Mouse (Mus musculus): Measurements from ENCODE around the gene Maml2. TPM values are rescaled to one million over a fixed set of nuclear protein-coding genes. Genes with fewer than 3 reads are reported as not detected.

Gene Maml2
- polyA plus RNA-seq, 1 experiment from 2014 or later, result 11.4 TPM

DNA sequence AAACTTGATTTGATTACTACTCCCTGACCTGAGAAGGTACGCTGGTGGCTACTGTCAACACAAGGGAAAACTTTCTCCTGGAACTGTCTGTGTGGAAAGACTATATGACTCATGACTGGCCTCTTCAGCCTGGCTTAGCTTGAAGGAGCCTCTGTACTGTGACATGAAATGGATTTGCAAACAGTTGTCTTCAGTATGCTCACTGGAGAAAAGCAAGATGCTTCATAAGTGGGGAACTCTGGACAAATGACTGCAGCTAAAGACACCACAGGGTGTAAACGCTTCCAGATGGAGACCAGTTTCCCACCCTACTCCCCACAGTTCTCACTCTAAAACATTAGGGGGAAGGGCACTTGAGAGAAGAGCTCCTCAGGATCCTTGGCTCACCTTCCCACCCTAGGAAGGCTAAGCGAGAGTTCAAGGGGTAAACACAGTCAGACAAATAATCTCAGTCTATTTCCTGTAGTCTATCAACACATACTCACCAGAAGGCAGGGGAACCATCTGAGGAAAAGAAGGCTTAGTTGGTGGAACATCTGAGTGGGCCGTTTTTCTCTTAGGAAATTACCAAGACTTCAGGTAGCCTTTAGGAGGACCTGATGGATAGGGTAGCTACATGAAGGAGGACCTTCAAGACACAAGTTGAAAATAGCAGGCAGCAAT lies 167.7 kb downstream of the Maml2 start:
- WGBS, result 75% methylated on average over 4 of the region's 4 CpGs
- DNase-seq (ENCODE audit: low spot score) (no peak), ATAC-seq (ENCODE audit: low FRiP score) (no peak)
- no peaks in the 10 kb centered on the region for H3K9me3 ChIP-seq (ENCODE audit: control insufficient read depth, low read length)
- peaks cover 2% of the 10 kb centered on the region; the same call in 1 of the 2 replicates for H3K4me1 ChIP-seq (replicated peaks; ENCODE audit: control insufficient read depth, insufficient read depth, low read length)
- no peak overlapping the region for H3K4me3 ChIP-seq (ENCODE audit: low read depth, low read length)
- H3K9ac ChIP-seq (ENCODE audit: low read depth, low read length), result no peak overlapping the region
- no peak overlapping the region for H3K27ac ChIP-seq (ENCODE audit: low read depth, low read length)
- H3K4me2 ChIP-seq (replicated peaks; ENCODE audit: low read depth, low read length), result no peak overlapping the region
- H3K36me3 ChIP-seq (ENCODE audit: control insufficient read depth, insufficient read depth, low read length), result no peaks in the 10 kb centered on the region
- no peaks in the 10 kb centered on the region for H3K27me3 ChIP-seq (ENCODE audit: control insufficient read depth, insufficient read depth, low read length)

DNA sequence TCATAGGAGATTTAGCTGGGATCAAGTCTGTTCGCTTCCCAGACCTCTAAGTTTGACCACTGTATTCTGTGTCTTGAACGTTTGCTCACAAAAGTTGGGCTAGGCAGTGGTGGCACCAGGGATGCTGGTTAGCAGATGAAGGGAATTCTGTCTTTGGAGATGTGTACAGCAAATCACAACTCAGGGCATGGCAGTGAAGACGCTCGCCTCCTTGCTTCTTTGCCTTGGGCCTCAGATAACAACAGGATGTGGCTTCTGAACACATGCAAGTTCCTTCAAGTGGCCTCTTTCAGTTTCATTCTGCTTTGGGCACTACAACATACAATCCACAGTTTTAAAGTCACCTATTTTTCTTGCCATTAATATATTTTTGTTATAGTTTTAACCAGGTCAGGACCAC lies 168.6 kb downstream of the Maml2 start:
- 83% methylated on average over 4 of the region's 4 CpGs for WGBS
- Histone ChIP-seq H3K4me1 (replicated peaks; ENCODE audit: control insufficient read depth, insufficient read depth, low read length) (peaks cover 2% of the 10 kb centered on the region; the same call in 1 of the 2 replicates), H3K4me3 (ENCODE audit: low read depth, low read length) (no peak overlapping the region), H3K9ac (ENCODE audit: low read depth, low read length) (no peak overlapping the region), H3K4me2 (replicated peaks; ENCODE audit: low read depth, low read length) (no peak overlapping the region), H3K27ac (ENCODE audit: low read depth, low read length) (no peak overlapping the region), H3K9me3 (ENCODE audit: control insufficient read depth, low read length) (no peaks in the 10 kb centered on the region), H3K36me3 (ENCODE audit: control insufficient read depth, insufficient read depth, low read length) (no peaks in the 10 kb centered on the region), H3K27me3 (ENCODE audit: control insufficient read depth, insufficient read depth, low read length) (no peaks in the 10 kb centered on the region)
- ATAC-seq (ENCODE audit: low FRiP score), result no peak
- DNase-seq (ENCODE audit: low spot score), result no peak

DNA sequence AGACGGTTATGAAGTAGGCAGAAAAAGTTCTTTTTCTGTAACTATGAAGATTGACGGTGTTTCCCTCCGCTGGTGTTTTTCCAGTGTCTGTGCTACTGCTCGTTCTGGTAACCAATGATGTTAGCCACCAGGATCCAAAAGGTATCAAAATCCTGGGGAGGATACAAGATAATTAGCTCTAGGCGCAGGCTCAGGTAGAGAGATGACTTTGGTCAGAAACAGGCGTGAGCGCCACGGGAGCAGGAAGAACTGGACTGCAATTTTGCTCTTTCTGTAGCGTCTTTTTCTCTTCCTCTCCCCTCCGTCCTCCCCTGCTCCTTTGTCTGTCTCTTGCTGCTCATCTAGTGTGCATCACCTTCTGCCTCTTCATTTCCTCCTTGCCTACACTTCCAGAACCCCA lies 169.1 kb downstream of the Maml2 start:
- H3K36me3 ChIP-seq (ENCODE audit: control insufficient read depth, insufficient read depth, low read length), result no peaks in the 10 kb centered on the region
- ATAC-seq (ENCODE audit: low FRiP score) (no peak), DNase-seq (ENCODE audit: low spot score) (no peak)
- H3K9me3 ChIP-seq (ENCODE audit: control insufficient read depth, low read length), result no peaks in the 10 kb centered on the region
- H3K27me3 ChIP-seq (ENCODE audit: control insufficient read depth, insufficient read depth, low read length), result no peaks in the 10 kb centered on the region
- no peak overlapping the region for H3K9ac ChIP-seq (ENCODE audit: low read depth, low read length)
- H3K27ac ChIP-seq (ENCODE audit: low read depth, low read length), result no peak overlapping the region
- no peak overlapping the region for H3K4me2 ChIP-seq (replicated peaks; ENCODE audit: low read depth, low read length)
- no peak overlapping the region for H3K4me3 ChIP-seq (ENCODE audit: low read depth, low read length)
- 90% methylated on average over 10 of the region's 10 CpGs for WGBS
- peaks cover 2% of the 10 kb centered on the region; the same call in 1 of the 2 replicates for H3K4me1 ChIP-seq (replicated peaks; ENCODE audit: control insufficient read depth, insufficient read depth, low read length)

DNA sequence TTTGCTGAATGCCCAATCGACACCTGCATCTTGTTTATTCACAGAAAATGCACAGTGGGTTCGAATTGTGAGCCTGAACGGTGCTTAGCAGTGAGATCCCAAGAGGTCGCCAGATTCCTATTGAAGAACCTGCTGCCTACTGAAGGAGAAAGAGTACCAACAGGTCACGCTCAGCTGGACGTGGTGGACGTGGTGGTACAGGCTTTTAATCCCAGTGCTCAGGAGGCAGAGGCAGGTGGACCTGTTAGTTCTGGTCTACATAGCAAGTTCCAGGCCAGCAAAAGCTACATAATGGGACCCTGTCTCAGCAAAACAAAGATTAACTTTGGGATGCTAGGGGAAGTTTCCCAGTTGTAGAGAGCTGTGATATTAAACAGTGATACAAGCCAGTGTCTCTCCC lies 170.0 kb downstream of the Maml2 start:
- WGBS, result 75% methylated on average over 7 of the region's 7 CpGs
- H3K27ac ChIP-seq (ENCODE audit: low read depth, low read length), result no peak overlapping the region
- peaks cover 2% of the 10 kb centered on the region; the same call in 1 of the 2 replicates for H3K4me1 ChIP-seq (replicated peaks; ENCODE audit: control insufficient read depth, insufficient read depth, low read length)
- ATAC-seq (ENCODE audit: low FRiP score) (no peak), DNase-seq (ENCODE audit: low spot score) (no peak)
- H3K9me3 ChIP-seq (ENCODE audit: control insufficient read depth, low read length), result no peaks in the 10 kb centered on the region
- H3K36me3 ChIP-seq (ENCODE audit: control insufficient read depth, insufficient read depth, low read length), result no peaks in the 10 kb centered on the region
- H3K4me2 ChIP-seq (replicated peaks; ENCODE audit: low read depth, low read length), result no peak overlapping the region
- no peak overlapping the region for H3K9ac ChIP-seq (ENCODE audit: low read depth, low read length)
- no peaks in the 10 kb centered on the region for H3K27me3 ChIP-seq (ENCODE audit: control insufficient read depth, insufficient read depth, low read length)
- no peak overlapping the region for H3K4me3 ChIP-seq (ENCODE audit: low read depth, low read length)

DNA sequence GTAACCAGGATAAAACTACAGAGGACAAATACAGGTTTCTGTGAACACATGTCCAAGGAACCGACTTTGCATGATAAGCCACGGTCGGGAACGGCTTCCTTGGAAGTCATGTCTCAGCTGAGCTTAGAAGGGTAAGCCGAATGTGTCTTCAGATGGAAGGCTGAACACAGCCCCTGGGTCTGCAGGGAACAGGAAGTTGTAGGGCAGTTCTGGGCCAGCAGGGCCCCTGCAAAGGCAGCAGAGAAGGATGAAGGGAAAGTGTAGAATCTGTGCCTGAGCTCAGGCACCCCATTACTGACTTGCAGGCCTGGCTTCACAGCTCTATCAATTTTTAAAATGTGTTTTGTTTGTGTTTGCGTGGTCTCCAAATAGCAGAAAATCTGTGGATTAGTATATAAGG lies 171.0 kb downstream of the Maml2 start:
- Histone ChIP-seq H3K4me2 (replicated peaks; ENCODE audit: low read depth, low read length) (no peak overlapping the region), H3K36me3 (ENCODE audit: control insufficient read depth, insufficient read depth, low read length) (no peaks in the 10 kb centered on the region), H3K4me1 (replicated peaks; ENCODE audit: control insufficient read depth, insufficient read depth, low read length) (peaks cover 2% of the 10 kb centered on the region; the same call in 1 of the 2 replicates), H3K9me3 (ENCODE audit: control insufficient read depth, low read length) (no peaks in the 10 kb centered on the region), H3K9ac (ENCODE audit: low read depth, low read length) (no peak overlapping the region), H3K27me3 (ENCODE audit: control insufficient read depth, insufficient read depth, low read length) (no peaks in the 10 kb centered on the region), H3K27ac (ENCODE audit: low read depth, low read length) (no peak overlapping the region), H3K4me3 (ENCODE audit: low read depth, low read length) (no peak overlapping the region)
- WGBS, result 84% methylated on average over 6 of the region's 6 CpGs
- DNase-seq (ENCODE audit: low spot score) (no peak), ATAC-seq (ENCODE audit: low FRiP score) (no peak)

DNA sequence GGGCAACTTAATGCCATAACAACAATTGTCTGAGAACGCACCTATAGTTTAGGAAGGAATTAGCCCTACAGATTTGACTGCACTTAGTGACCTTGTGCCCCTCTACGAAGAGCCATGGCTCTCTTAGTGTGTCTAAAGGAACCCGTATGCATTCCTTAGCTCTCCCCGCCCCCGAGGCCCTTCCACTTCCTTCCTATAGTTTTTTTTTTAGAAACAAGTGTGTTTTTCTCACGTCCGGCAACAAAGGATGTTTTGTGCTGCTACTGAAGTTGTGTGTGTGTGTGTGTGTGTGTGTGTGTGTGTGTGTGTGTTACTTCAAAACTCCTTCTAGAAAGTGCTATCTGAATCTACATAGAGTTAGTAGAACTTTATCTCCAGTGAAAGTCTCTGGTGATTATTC lies 172.3 kb downstream of the Maml2 start:
- no peaks in the 10 kb centered on the region for H3K27me3 ChIP-seq (ENCODE audit: control insufficient read depth, insufficient read depth, low read length)
- no peak for ATAC-seq (ENCODE audit: low FRiP score)
- 40% methylated on average over 7 of the region's 7 CpGs for WGBS
- peaks cover 2% of the 10 kb centered on the region; the same call in 1 of the 2 replicates for H3K4me1 ChIP-seq (replicated peaks; ENCODE audit: control insufficient read depth, insufficient read depth, low read length)
- H3K27ac ChIP-seq (ENCODE audit: low read depth, low read length), result no peak overlapping the region
- DNase-seq (ENCODE audit: low spot score), result no peak
- H3K36me3 ChIP-seq (ENCODE audit: control insufficient read depth, insufficient read depth, low read length), result no peaks in the 10 kb centered on the region
- H3K4me2 ChIP-seq (replicated peaks; ENCODE audit: low read depth, low read length), result no peak overlapping the region
- H3K4me3 ChIP-seq (ENCODE audit: low read depth, low read length), result no peak overlapping the region
- no peak overlapping the region for H3K9ac ChIP-seq (ENCODE audit: low read depth, low read length)
- no peaks in the 10 kb centered on the region for H3K9me3 ChIP-seq (ENCODE audit: control insufficient read depth, low read length)

DNA sequence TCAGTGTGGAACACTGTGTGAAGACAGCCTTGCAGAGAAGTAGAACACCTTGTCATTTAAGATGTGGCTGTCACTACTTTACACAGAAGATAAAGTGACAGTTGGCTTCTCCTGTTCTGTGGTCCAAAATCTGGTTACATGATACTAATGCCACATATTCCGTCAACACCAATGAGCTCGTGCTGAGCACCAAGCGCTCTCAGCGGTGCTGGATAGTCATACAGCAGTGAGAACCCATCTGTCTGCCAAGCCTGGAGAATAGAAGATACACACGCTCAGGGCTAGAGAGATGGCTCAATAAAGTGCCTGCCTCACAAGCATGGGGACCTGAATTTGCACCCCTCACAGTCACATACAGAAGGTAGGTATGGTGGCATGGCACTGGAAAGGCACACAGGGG lies 177.2 kb downstream of the Maml2 start:
- Histone ChIP-seq H3K27me3 (ENCODE audit: control insufficient read depth, insufficient read depth, low read length) (no peaks in the 10 kb centered on the region), H3K4me1 (replicated peaks; ENCODE audit: control insufficient read depth, insufficient read depth, low read length) (no peaks in the 10 kb centered on the region; the same call in 1 of the 2 replicates), H3K9me3 (ENCODE audit: control insufficient read depth, low read length) (no peaks in the 10 kb centered on the region), H3K27ac (ENCODE audit: low read depth, low read length) (no peak overlapping the region), H3K4me3 (ENCODE audit: low read depth, low read length) (no peak overlapping the region), H3K9ac (ENCODE audit: low read depth, low read length) (no peak overlapping the region), H3K4me2 (replicated peaks; ENCODE audit: low read depth, low read length) (no peak overlapping the region), H3K36me3 (ENCODE audit: control insufficient read depth, insufficient read depth, low read length) (no peaks in the 10 kb centered on the region)
- DNase-seq (ENCODE audit: low spot score) (no peak), ATAC-seq (ENCODE audit: low FRiP score) (no peak)
- WGBS, result 93% methylated on average over 5 of the region's 5 CpGs

DNA sequence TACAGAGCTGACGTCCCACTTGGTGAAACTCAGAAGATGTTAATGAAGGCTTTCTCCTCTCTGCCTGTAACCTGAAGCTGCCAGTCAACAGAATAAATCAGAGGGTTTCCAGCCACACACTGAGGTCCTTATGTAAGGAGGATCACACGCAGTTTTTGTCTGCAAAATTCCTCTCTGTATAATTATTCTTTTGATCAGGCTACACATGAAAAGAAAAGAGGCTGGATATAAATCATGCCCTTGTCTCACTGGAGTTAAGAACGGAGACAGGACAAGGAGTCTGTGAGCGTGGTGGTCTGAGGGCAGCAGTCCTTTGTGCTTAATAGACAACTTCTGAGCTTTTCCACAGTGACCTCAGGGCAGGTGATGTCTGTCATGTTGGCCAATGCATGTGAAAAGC lies 181.5 kb downstream of the Maml2 start:
- peak; percentile 62 for ATAC-seq (ENCODE audit: low FRiP score)
- H3K36me3 ChIP-seq (ENCODE audit: control insufficient read depth, insufficient read depth, low read length), result no peaks in the 10 kb centered on the region
- H3K4me3 ChIP-seq (ENCODE audit: low read depth, low read length), result no peak overlapping the region
- H3K4me1 ChIP-seq (replicated peaks; ENCODE audit: control insufficient read depth, insufficient read depth, low read length), result peaks cover 3% of the 10 kb centered on the region; the same call in 1 of the 2 replicates
- WGBS, result 15% methylated on average over 4 of the region's 4 CpGs
- H3K4me2 ChIP-seq (replicated peaks; ENCODE audit: low read depth, low read length), result no peak overlapping the region
- no peaks in the 10 kb centered on the region for H3K9me3 ChIP-seq (ENCODE audit: control insufficient read depth, low read length)
- no peak overlapping the region for H3K9ac ChIP-seq (ENCODE audit: low read depth, low read length)
- H3K27ac ChIP-seq (ENCODE audit: low read depth, low read length), result no peak overlapping the region
- DNase-seq (ENCODE audit: low spot score), result peak; percentile 42
- H3K27me3 ChIP-seq (ENCODE audit: control insufficient read depth, insufficient read depth, low read length), result no peaks in the 10 kb centered on the region

Measured in hindbrain, embryonic 11.5 days (tissue).